Mouse (Mus musculus) lung, postnatal 0 days (tissue): Measurements from ENCODE around the gene Spint3. TPM values are rescaled to one million over a fixed set of nuclear protein-coding genes. Genes with fewer than 3 reads are reported as not detected.
A peak's percentile ranks its signal among the peaks of the same experiment; 100 is the strongest.
"Not testable (repeated sequence)": the region's sequence is repeated elsewhere in the genome, so short reads cannot be mapped to it uniquely, and the experiment has no call there.

Source experiments
- ATAC-seq: fragments of 200-750 bp; cut with Nextera tagmentation; 2 replicates; pipeline ENCODE4 v1.8.0; 2017; ENCODE audit warnings: moderate library complexity
- DNase-seq: peaks from one replicate; pipeline ENCODE4 v3.0.0-alpha.2; 2016; ENCODE audit warnings: low spot score
- H3K27ac ChIP-seq: fragments of 300-500 bp; sonication (generic); 2 replicates; pipeline ENCODE4 v1.5.1; 2014; ENCODE audit warnings: antibody characterized with exemption, mild to moderate bottlenecking, low read length, mixed read lengths
- H3K27me3 ChIP-seq: fragments of 300-500 bp; sonication (generic); replicated peaks from 2 replicates; pipeline ENCODE4 v1.6.1; 2014; ENCODE audit warnings: low read length, mixed read lengths; ENCODE audit not compliant: insufficient read depth
- H3K36me3 ChIP-seq: fragments of 300-500 bp; sonication (generic); 2 replicates; pipeline ENCODE4 v1.6.1; 2014; ENCODE audit warnings: low read length, mixed read lengths; ENCODE audit not compliant: insufficient read depth
- H3K4me1 ChIP-seq: fragments of 300-500 bp; sonication (generic); 2 replicates; pipeline ENCODE4 v1.6.1; 2014; ENCODE audit warnings: antibody characterized with exemption, low read depth, low read length, mixed read lengths; ENCODE audit not compliant: insufficient read depth
- H3K4me2 ChIP-seq: fragments of 300-500 bp; sonication (generic); replicated peaks from 2 replicates; pipeline ENCODE4 v1.6.1; 2014; ENCODE audit warnings: low read depth, mild to moderate bottlenecking, low read length, moderate library complexity, mixed read lengths
- H3K4me3 ChIP-seq: fragments of 300-500 bp; sonication (generic); 2 replicates; pipeline ENCODE4 v1.5.1; 2014; ENCODE audit warnings: low read depth, low read length
- H3K9ac ChIP-seq: fragments of 300-500 bp; sonication (generic); replicated peaks from 2 replicates; pipeline ENCODE4 v1.6.1; 2014; ENCODE audit warnings: low read depth, mild to moderate bottlenecking
- H3K9me3 ChIP-seq: fragments of 300-500 bp; sonication (generic); 2 replicates; pipeline ENCODE4 v1.6.1; 2016; ENCODE audit warnings: low read length, mixed read lengths
- CTCF ChIP-seq: IDR thresholded peaks from 2 replicates; pipeline ENCODE4 v1.5.1; 2016; ENCODE audit warnings: antibody characterized with exemption, mild to moderate bottlenecking
- EP300 ChIP-seq: IDR thresholded peaks from 2 replicates; pipeline ENCODE4 v1.6.1; 2016; ENCODE audit warnings: antibody characterized with exemption, mild to moderate bottlenecking, control low read depth
- WGBS: fragments of 180-500 bp; shearing (Covaris S2); extraction: QIAGEN DNeasy Blood & Tissue Kit; methylation state at CpG from one replicate; pipeline ENCODE4 v1.1.7; 2014; 5-methylcytosine and 5-hydroxymethylcytosine counted together
- polyA plus RNA-seq: library from polyadenylated mRNA; unstranded; fragments of >200 nt; fragmentation: Nextera tagmentation; extraction: Ambion mirVana; gene quantifications from 2 replicates; pipeline ENCODE4 v1.2.1, GENCODE M21; 2015

Gene Spint3
- polyA plus RNA-seq, result not detected in 2 replicates

GRCm38 (mm10) chr2:164573359-164573758, at the start of gene Spint3:
Gene Spint3 (minus strand): TSS chr2:164573459.
- not testable (repeated sequence) for H3K4me1 ChIP-seq, ATAC-seq, DNase-seq, H3K4me2 ChIP-seq, H3K36me3 ChIP-seq, H3K27ac ChIP-seq, H3K9me3 ChIP-seq, H3K27me3 ChIP-seq, H3K4me3 ChIP-seq, H3K9ac ChIP-seq
- 71% methylated on average over 6 of the region's 6 CpGs for whole genome bisulfite sequencing

GRCm38 (mm10) chr2:164621775-164622174, 48.5 kb upstream of the Spint3 start:
- no peak overlapping the region for H3K27ac ChIP-seq
- no peaks in the 10 kb centered on the region for H3K36me3 ChIP-seq
- no peaks in the 10 kb centered on the region for H3K9me3 ChIP-seq
- no peaks in the 10 kb centered on the region for H3K27me3 ChIP-seq
- H3K9ac ChIP-seq, result no peak overlapping the region
- 77% methylated on average over 4 of the region's 4 CpGs for WGBS
- no peak for ATAC-seq
- H3K4me3 ChIP-seq, result no peak overlapping the region
- H3K4me1 ChIP-seq, result no peaks in the 10 kb centered on the region
- no peak overlapping the region for H3K4me2 ChIP-seq
- TF ChIP-seq EP300 (no peak), CTCF (0 out of 2 replicates have a peak, but pooled peaks have one; percentile 14)
- no peak for DNase-seq

- WGBS, result 46% methylated on average over 5 of the region's 5 CpGs
- no peaks in the 10 kb centered on the region for H3K4me1 ChIP-seq
- H3K36me3 ChIP-seq, result no peaks in the 10 kb centered on the region
- TF ChIP-seq EP300 (no peak), CTCF (no peak)
- H3K27me3 ChIP-seq, result no peaks in the 10 kb centered on the region
- no peak overlapping the region for H3K4me2 ChIP-seq
- no peak overlapping the region for H3K27ac ChIP-seq
- H3K9me3 ChIP-seq, result no peaks in the 10 kb centered on the region
- H3K4me3 ChIP-seq, result no peak overlapping the region
- ATAC-seq (peak; percentile 62), DNase-seq (peak; percentile 15)
- H3K9ac ChIP-seq, result no peak overlapping the region
Observed at GRCm38 (mm10) chr2:164619050-164619449, 45.8 kb upstream of the Spint3 start.

- no peaks in the 10 kb centered on the region for H3K36me3 ChIP-seq
- WGBS, result 88% methylated on average over 3 of the region's 3 CpGs
- H3K4me2 ChIP-seq, result no peak overlapping the region
- H3K4me3 ChIP-seq, result no peak overlapping the region
- ATAC-seq (no peak), DNase-seq (no peak)
- no peak overlapping the region for H3K9ac ChIP-seq
- no peak overlapping the region for H3K27ac ChIP-seq
- no peaks in the 10 kb centered on the region for H3K27me3 ChIP-seq
- no peaks in the 10 kb centered on the region for H3K4me1 ChIP-seq
- H3K9me3 ChIP-seq, result no peaks in the 10 kb centered on the region
- TF ChIP-seq CTCF, result no peak
- TF ChIP-seq EP300, result no peak
Observed at GRCm38 (mm10) chr2:164615386-164615785, 42.1 kb upstream of the Spint3 start.

- H3K4me3 ChIP-seq, H3K27ac ChIP-seq, H3K27me3 ChIP-seq, H3K9me3 ChIP-seq, H3K9ac ChIP-seq, H3K36me3 ChIP-seq, ATAC-seq, H3K4me1 ChIP-seq, H3K4me2 ChIP-seq, DNase-seq: not testable (repeated sequence)
- WGBS, result 44% methylated on average over 8 of the region's 8 CpGs
Observed at GRCm38 (mm10) chr2:164613471-164613870, 40.2 kb upstream of the Spint3 start, which contains the start of the genes Wfdc6b and Wfdc8. Gene Wfdc6b (plus strand): TSS chr2:164613522. Gene Wfdc8 (minus strand): TSS chr2:164613626.

GRCm38 (mm10) chr2:164608781-164609180, 35.5 kb upstream of the Spint3 start:
- DNase-seq (no peak), ATAC-seq (no peak)
- no peaks in the 10 kb centered on the region for H3K27me3 ChIP-seq
- no peaks in the 10 kb centered on the region for H3K36me3 ChIP-seq
- no peaks in the 10 kb centered on the region for H3K4me1 ChIP-seq
- H3K4me2 ChIP-seq, result no peak overlapping the region
- H3K27ac ChIP-seq, result no peak overlapping the region
- 54% methylated on average over 6 of the region's 6 CpGs for WGBS
- H3K9ac ChIP-seq, result no peak overlapping the region
- TF ChIP-seq EP300 (no peak), CTCF (no peak)
- H3K4me3 ChIP-seq, result no peak overlapping the region
- H3K9me3 ChIP-seq, result no peaks in the 10 kb centered on the region

GRCm38 (mm10) chr2:164604411-164604810, 31.2 kb upstream of the Spint3 start:
- H3K4me2 ChIP-seq, result no peak overlapping the region
- no peaks in the 10 kb centered on the region for H3K4me1 ChIP-seq
- ATAC-seq (no peak), DNase-seq (no peak)
- no peaks in the 10 kb centered on the region for H3K36me3 ChIP-seq
- TF ChIP-seq EP300 (no peak), CTCF (no peak)
- no peaks in the 10 kb centered on the region for H3K9me3 ChIP-seq
- H3K4me3 ChIP-seq, result no peak overlapping the region
- no peak overlapping the region for H3K9ac ChIP-seq
- H3K27me3 ChIP-seq, result no peaks in the 10 kb centered on the region
- 84% methylated on average over 8 of the region's 8 CpGs for WGBS
- H3K27ac ChIP-seq, result no peak overlapping the region
